Mouse (Mus musculus): ENCODE results near the gene Ubn2. TPM values are rescaled to one million over a fixed set of nuclear protein-coding genes. Genes with fewer than 3 reads are reported as not detected.
"Not testable (repeated sequence)": the region's sequence is repeated elsewhere in the genome, so short reads cannot be mapped to it uniquely, and the experiment has no call there.

Gene Ubn2
- total RNA-seq, 2 experiments from 2014 or later = 22.4 to 29.0 TPM

GRCm38 (mm10) chr6:38533428-38534405, 100.0 kb downstream of the Ubn2 start, which contains the start of gene Fmc1:
Gene Fmc1 (plus strand): TSS chr6:38533502.
- DNase-seq = peak; percentile 94

GRCm38 (mm10) chr6:38534640-38535365, 101.1 kb downstream of the Ubn2 start:
- DNase-seq = peak; percentile 100

GRCm38 (mm10) chr6:38535366-38535690, 101.6 kb downstream of the Ubn2 start:
- no peak for DNase-seq

GRCm38 (mm10) chr6:38535788-38536187, 102.0 kb downstream of the Ubn2 start:
- no peak for DNase-seq

DNA sequence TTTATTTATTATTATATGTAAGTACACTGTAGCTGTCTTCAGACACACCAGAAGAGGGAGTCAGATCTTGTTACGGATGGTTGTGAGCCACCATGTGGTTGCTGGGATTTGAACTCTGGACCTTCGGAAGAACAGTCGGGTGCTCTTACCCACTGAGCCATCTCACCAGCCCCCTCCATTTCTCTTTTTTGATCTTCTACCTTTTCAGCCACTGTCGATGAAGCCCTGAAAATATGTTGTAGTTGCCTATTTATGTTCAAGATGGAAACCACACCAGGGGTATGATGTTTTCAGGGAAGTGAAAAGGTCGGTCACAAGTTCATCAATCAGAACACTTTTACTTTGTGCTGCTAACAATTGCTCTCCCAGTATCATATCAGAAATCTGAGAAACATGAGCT, 110.4 kb downstream of the Ubn2 start:
- DNase-seq = not testable (repeated sequence)

- DNase-seq = not testable (repeated sequence)
Measured at GRCm38 (mm10) chr6:38547005-38547404, 113.3 kb downstream of the Ubn2 start.

GRCm38 (mm10) chr6:38547707-38548106, 114.0 kb downstream of the Ubn2 start:
- no peak for DNase-seq

- not testable (repeated sequence) for DNase-seq
Measured at GRCm38 (mm10) chr6:38548595-38548994, 114.8 kb downstream of the Ubn2 start.

- DNase-seq = not testable (repeated sequence)
Measured at GRCm38 (mm10) chr6:38549840-38550239, 116.1 kb downstream of the Ubn2 start.

- peak; percentile 57 for DNase-seq
Measured at GRCm38 (mm10) chr6:38550250-38551061, 116.7 kb downstream of the Ubn2 start.

DNA sequence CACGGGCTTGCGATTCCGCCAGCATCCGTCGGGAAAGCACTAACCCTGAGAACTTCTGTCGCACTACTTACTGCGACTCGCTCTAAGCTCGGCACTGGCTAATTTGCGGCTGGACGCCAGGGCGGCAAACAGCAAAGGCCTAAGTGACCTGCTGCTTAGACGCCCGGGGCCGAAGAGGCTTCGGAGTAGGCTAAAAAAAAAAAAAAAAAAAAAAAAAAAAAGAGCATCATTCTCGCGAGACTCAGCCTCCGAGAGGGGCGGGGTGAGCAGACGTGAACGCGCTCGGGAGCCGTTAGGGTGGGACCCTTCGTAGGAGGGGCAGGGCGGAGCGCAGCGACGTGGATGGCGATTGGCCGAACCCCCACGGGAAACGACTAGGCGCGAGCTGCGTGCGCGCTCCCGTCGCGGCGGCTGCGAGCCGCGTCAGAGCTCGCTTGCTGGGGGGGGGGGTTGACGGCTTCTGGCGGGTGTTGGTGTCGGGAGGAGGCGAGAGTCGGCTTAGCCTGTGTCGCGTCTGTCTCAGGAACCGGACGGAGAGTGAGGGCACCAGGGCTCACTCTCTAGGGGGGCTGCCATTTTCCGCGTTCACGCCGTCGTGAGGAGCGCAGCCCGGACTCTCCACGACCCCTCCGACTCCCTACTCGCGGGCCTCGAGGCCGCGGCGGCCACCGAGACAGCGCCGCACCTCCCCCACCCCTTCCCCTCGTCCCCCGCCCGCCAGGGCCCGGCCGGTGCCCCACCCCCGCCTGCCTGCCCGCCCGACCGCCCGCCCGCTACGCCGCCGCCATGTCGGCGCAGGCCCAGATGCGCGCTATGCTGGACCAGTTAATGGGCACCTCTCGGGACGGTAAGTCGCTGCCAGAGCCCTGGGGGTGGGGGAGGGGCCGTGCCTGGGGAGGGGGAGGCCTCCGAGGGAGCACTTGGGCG, 117.6 kb downstream of the Ubn2 start, which contains the start of gene Luc7l2:
TSS of gene Luc7l2 (plus strand) at position 273 of the 927 bp plus-strand sequence.
- DNase-seq = peak; percentile 96

GRCm38 (mm10) chr6:38551989-38552635, 118.4 kb downstream of the Ubn2 start:
- peak; percentile 98 for DNase-seq

DNA sequence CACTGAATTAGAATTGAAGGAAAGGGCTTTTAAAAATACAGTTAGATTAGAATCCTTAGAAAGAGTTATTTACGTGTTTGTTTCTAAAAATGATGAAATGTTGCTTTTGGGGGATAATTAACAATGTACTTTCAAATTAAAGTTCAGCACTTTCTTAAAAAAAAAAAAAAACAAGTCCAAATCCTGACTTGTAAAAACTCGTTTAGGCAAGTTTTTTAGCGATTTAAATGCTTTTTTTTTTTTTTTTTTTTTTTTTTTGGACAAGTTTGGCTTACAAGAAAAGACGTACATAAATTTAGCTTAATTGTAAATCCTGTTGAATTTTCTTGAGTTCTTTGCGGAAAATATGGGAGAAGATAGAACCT, 118.9 kb downstream of the Ubn2 start:
- no peak for DNase-seq

Small RNA genes within 50 kb of the gene (microRNA-seq; reads per million reads assigned to microRNA genes)
- 0 to 0.25 reads per million in 2 experiments for gene Mir7670

Other genes starting within 250 kb of the Ubn2 start
- gene D630045J12Rik, start 179.9 kb upstream of the Ubn2 start, total RNA-seq (2021) = 1 to 10 TPM; 1.6 to 3.0 TPM
- 1 to 10 TPM; 4.3 to 6.5 TPM for gene Zc3hav1l, start 134.7 kb upstream of the Ubn2 start, total RNA-seq (2021)
- 10 to 100 TPM in 1 of 2 experiments, 1 to 10 TPM in 1; 9.1 to 11.2 TPM for gene Zc3hav1, start 79.3 kb upstream of the Ubn2 start, total RNA-seq (2021)
- gene Ttc26, start 52.5 kb upstream of the Ubn2 start, total RNA-seq (2021) = 1 to 10 TPM; 1.3 to 2.4 TPM
- gene Fmc1, start 99.6 kb downstream of the Ubn2 start, total RNA-seq (2021) = 100 to 1,000 TPM; 104 to 112 TPM
- 100 to 1,000 TPM; 113 to 137 TPM for gene Luc7l2, start 117.4 kb downstream of the Ubn2 start, total RNA-seq (2021)
- under 1 TPM; 0.14 to 0.54 TPM for gene Klrg2, start 203.3 kb downstream of the Ubn2 start, total RNA-seq (2021)
- 1 to 10 TPM; 1.2 TPM for gene Clec2l, start 229.1 kb downstream of the Ubn2 start, total RNA-seq (2021)

Data from gastrocnemius, postnatal 10 days (tissue).